Mouse (Mus musculus) hindbrain, embryonic 16.5 days (tissue): Measurements from ENCODE around the gene Tbce. TPM values are rescaled to one million over a fixed set of nuclear protein-coding genes. Genes with fewer than 3 reads are reported as not detected.

ENCODE experiments used
- ATAC-seq: fragments of 200-750 bp; cut with Nextera tagmentation; 2 replicates; pipeline ENCODE4 v1.8.0; 2017; ENCODE audit warnings: moderate TSS enrichment, moderate library complexity
- H3K27ac ChIP-seq: fragments of 300-500 bp; sonication (generic); 2 replicates; pipeline ENCODE4 v1.5.1; 2014; ENCODE audit warnings: low read depth, mild to moderate bottlenecking, control low read depth, low read length, moderate library complexity
- H3K27me3 ChIP-seq: fragments of 300-500 bp; sonication (generic); replicated peaks from 2 replicates; pipeline ENCODE4 v1.6.1; 2014; ENCODE audit warnings: low read length; ENCODE audit not compliant: control insufficient read depth, insufficient read depth
- H3K36me3 ChIP-seq: fragments of 300-500 bp; sonication (generic); 2 replicates; pipeline ENCODE4 v1.6.1; 2014; ENCODE audit warnings: mild to moderate bottlenecking, low read length, moderate library complexity, mixed read lengths; ENCODE audit not compliant: control insufficient read depth, insufficient read depth
- H3K4me1 ChIP-seq: fragments of 300-500 bp; sonication (generic); 2 replicates; pipeline ENCODE4 v1.6.1; 2014; ENCODE audit warnings: low read depth, low read length; ENCODE audit not compliant: control insufficient read depth, insufficient read depth
- H3K4me2 ChIP-seq: fragments of 300-500 bp; sonication (generic); 2 replicates; pipeline ENCODE4 v1.6.1; 2014; ENCODE audit warnings: mild to moderate bottlenecking, low read length, control low read depth, moderate library complexity
- H3K4me3 ChIP-seq: fragments of 300-500 bp; sonication (generic); 2 replicates; pipeline ENCODE4 v1.5.1; 2014; ENCODE audit warnings: mild to moderate bottlenecking, low read length, control low read depth, moderate library complexity
- H3K9ac ChIP-seq: fragments of 300-500 bp; sonication (generic); 2 replicates; pipeline ENCODE4 v1.6.1; 2014; ENCODE audit warnings: low read depth, mild to moderate bottlenecking, control low read depth, low read length, moderate library complexity
- H3K9me3 ChIP-seq: fragments of 300-500 bp; sonication (generic); 2 replicates; pipeline ENCODE4 v1.6.1; 2014; ENCODE audit warnings: mild to moderate bottlenecking, low read length, moderate library complexity; ENCODE audit not compliant: control insufficient read depth
- WGBS: fragments of 180-500 bp; shearing (Covaris S2); extraction: QIAGEN DNeasy Blood & Tissue Kit; methylation state at CpG from one replicate; pipeline ENCODE4 v1.1.7; 2014; 5-methylcytosine and 5-hydroxymethylcytosine counted together
- polyA plus RNA-seq: library from polyadenylated mRNA; unstranded; fragments of >200 nt; fragmentation: Nextera tagmentation; extraction: Ambion mirVana; gene quantifications from 2 replicates; pipeline ENCODE4 v1.2.1, GENCODE M21; 2015

Tbce gene
- polyA plus RNA-seq, 1 experiment from 2014 or later: 102 TPM

GRCm38 (mm10) chr13:14018283-14018682, 21.2 kb downstream of the Tbce start:
- Histone ChIP-seq H3K27me3 (no peaks in the 10 kb centered on the region), H3K4me3 (no peak overlapping the region), H3K4me1 (no peaks in the 10 kb centered on the region), H3K27ac (no peak overlapping the region), H3K9ac (no peak overlapping the region), H3K4me2 (no peak overlapping the region), H3K36me3 (peaks cover 6% of the 10 kb centered on the region; the same call in 1 of the 2 replicates), H3K9me3 (no peaks in the 10 kb centered on the region)
- ATAC-seq: no peak

GRCm38 (mm10) chr13:14015609-14016008, 23.8 kb downstream of the Tbce start:
- peaks cover 13% of the 10 kb centered on the region for H3K36me3 ChIP-seq
- 91% methylated on average over 6 of the region's 6 CpGs for WGBS

GRCm38 (mm10) chr13:14014540-14014939, 24.9 kb downstream of the Tbce start:
- 0 out of 2 replicates have a peak, but pooled peaks have one; percentile 10 for ATAC-seq
- no peaks in the 10 kb centered on the region for H3K27me3 ChIP-seq
- H3K27ac ChIP-seq: no peak overlapping the region
- no peaks in the 10 kb centered on the region for H3K4me1 ChIP-seq
- H3K4me2 ChIP-seq: no peak overlapping the region
- no peaks in the 10 kb centered on the region for H3K9me3 ChIP-seq
- H3K9ac ChIP-seq: no peak overlapping the region
- no peak overlapping the region for H3K4me3 ChIP-seq
- peaks cover 17% of the 10 kb centered on the region for H3K36me3 ChIP-seq
- WGBS: 91% methylated on average over 4 of the region's 4 CpGs

More at GRCm38 (mm10) chr13:14015609-14016008, 23.8 kb downstream of the Tbce start:
- no peaks in the 10 kb centered on the region for H3K27me3 ChIP-seq
- H3K9ac ChIP-seq: no peak overlapping the region
- H3K4me2 ChIP-seq: no peak overlapping the region
- no peak overlapping the region for H3K4me3 ChIP-seq
- no peak overlapping the region for H3K27ac ChIP-seq
- ATAC-seq: no peak
- H3K4me1 ChIP-seq: no peaks in the 10 kb centered on the region
- no peaks in the 10 kb centered on the region for H3K9me3 ChIP-seq

GRCm38 (mm10) chr13:14014001-14014400, 25.4 kb downstream of the Tbce start:
- Histone ChIP-seq H3K27ac (no peak overlapping the region), H3K36me3 (peaks cover 17% of the 10 kb centered on the region), H3K4me1 (no peaks in the 10 kb centered on the region), H3K9ac (no peak overlapping the region), H3K9me3 (no peaks in the 10 kb centered on the region), H3K27me3 (no peaks in the 10 kb centered on the region), H3K4me3 (no peak overlapping the region), H3K4me2 (no peak overlapping the region)
- 90% methylated on average over 2 of the region's 2 CpGs for WGBS
- ATAC-seq: no peak

- Histone ChIP-seq H3K9ac (no peak overlapping the region), H3K9me3 (no peaks in the 10 kb centered on the region), H3K27me3 (no peaks in the 10 kb centered on the region), H3K36me3 (peaks cover 14% of the 10 kb centered on the region), H3K4me3 (no peak overlapping the region), H3K4me2 (no peak overlapping the region), H3K4me1 (no peaks in the 10 kb centered on the region), H3K27ac (no peak overlapping the region)
- ATAC-seq: no peak
- 91% methylated on average over 4 of the region's 4 CpGs for WGBS
Measured at GRCm38 (mm10) chr13:14011454-14011995, 27.9 kb downstream of the Tbce start.

- no peak overlapping the region for H3K9ac ChIP-seq
- H3K27ac ChIP-seq: no peak overlapping the region
- no peak for ATAC-seq
- no peaks in the 10 kb centered on the region for H3K27me3 ChIP-seq
- no peaks in the 10 kb centered on the region for H3K9me3 ChIP-seq
- H3K4me1 ChIP-seq: no peaks in the 10 kb centered on the region
- peaks cover 17% of the 10 kb centered on the region for H3K36me3 ChIP-seq
- no peak overlapping the region for H3K4me2 ChIP-seq
- WGBS: 70% methylated on average over 2 of the region's 2 CpGs
- H3K4me3 ChIP-seq: no peak overlapping the region
Measured at GRCm38 (mm10) chr13:14006056-14006455, 33.4 kb downstream of the Tbce start.

GRCm38 (mm10) chr13:14004999-14005398, 34.4 kb downstream of the Tbce start:
- 94% methylated on average over 5 of the region's 5 CpGs for WGBS
- Histone ChIP-seq H3K4me3 (no peak overlapping the region), H3K27me3 (no peaks in the 10 kb centered on the region), H3K36me3 (peaks cover 16% of the 10 kb centered on the region), H3K27ac (no peak overlapping the region), H3K4me2 (no peak overlapping the region), H3K9me3 (no peaks in the 10 kb centered on the region), H3K4me1 (no peaks in the 10 kb centered on the region), H3K9ac (no peak overlapping the region)
- no peak for ATAC-seq

- Histone ChIP-seq H3K4me2 (no peak overlapping the region), H3K4me1 (no peaks in the 10 kb centered on the region), H3K27ac (no peak overlapping the region), H3K9me3 (no peaks in the 10 kb centered on the region), H3K9ac (no peak overlapping the region), H3K36me3 (peaks cover 17% of the 10 kb centered on the region), H3K4me3 (no peak overlapping the region), H3K27me3 (no peaks in the 10 kb centered on the region)
- WGBS: 85% methylated on average over 4 of the region's 4 CpGs
- no peak for ATAC-seq
Measured at GRCm38 (mm10) chr13:14004086-14004485, 35.4 kb downstream of the Tbce start.

- Histone ChIP-seq H3K4me3 (no peak overlapping the region), H3K27me3 (no peaks in the 10 kb centered on the region), H3K9me3 (no peaks in the 10 kb centered on the region), H3K36me3 (peaks cover 24% of the 10 kb centered on the region), H3K9ac (no peak overlapping the region), H3K4me2 (no peak overlapping the region), H3K4me1 (no peaks in the 10 kb centered on the region), H3K27ac (no peak overlapping the region)
- WGBS: 68% methylated on average over 2 of the region's 2 CpGs
- ATAC-seq: no peak
Measured at GRCm38 (mm10) chr13:14002706-14003105, 36.7 kb downstream of the Tbce start.

GRCm38 (mm10) chr13:13997476-13997875, 42.0 kb downstream of the Tbce start:
- H3K9me3 ChIP-seq: no peaks in the 10 kb centered on the region
- H3K27ac ChIP-seq: no peak overlapping the region
- no peak overlapping the region for H3K4me2 ChIP-seq
- WGBS: 89% methylated on average over 5 of the region's 5 CpGs
- ATAC-seq: no peak
- peaks cover 32% of the 10 kb centered on the region for H3K36me3 ChIP-seq
- no peaks in the 10 kb centered on the region for H3K4me1 ChIP-seq
- no peak overlapping the region for H3K9ac ChIP-seq
- no peaks in the 10 kb centered on the region for H3K27me3 ChIP-seq
- H3K4me3 ChIP-seq: no peak overlapping the region
